Mouse (Mus musculus) forebrain, postnatal 0 days (tissue): ENCODE data around the gene Serpina5. TPM values are rescaled to one million over a fixed set of nuclear protein-coding genes. Genes with fewer than 3 reads are reported as not detected.
"Not testable (repeated sequence)": the region's sequence is repeated elsewhere in the genome, so short reads cannot be mapped to it uniquely, and the experiment has no call there.

Source experiments
- ATAC-seq: fragments of 200-750 bp; cut with Nextera tagmentation; 2 replicates; pipeline ENCODE4 v1.8.0; 2017; ENCODE audit warnings: mild to moderate bottlenecking, moderate library complexity
- DNase-seq: peaks from one replicate; pipeline ENCODE4 v3.0.0-alpha.2; 2015
- H3K27ac ChIP-seq: fragments of 300-500 bp; sonication (generic); 2 replicates; pipeline ENCODE4 v1.5.1; 2014; ENCODE audit warnings: low read depth, mild to moderate bottlenecking, antibody characterized with exemption, low read length, moderate library complexity, mixed read lengths
- H3K27me3 ChIP-seq: fragments of 300-500 bp; sonication (generic); 2 replicates; pipeline ENCODE4 v1.6.1; 2014; ENCODE audit warnings: mild to moderate bottlenecking, low read length, mixed read lengths; ENCODE audit not compliant: insufficient read depth
- H3K36me3 ChIP-seq: fragments of 300-500 bp; sonication (generic); 2 replicates; pipeline ENCODE4 v1.6.1; 2014; ENCODE audit warnings: mild to moderate bottlenecking, moderate library complexity; ENCODE audit not compliant: insufficient read depth
- H3K4me1 ChIP-seq: fragments of 300-500 bp; sonication (generic); 2 replicates; pipeline ENCODE4 v1.6.1; 2014; ENCODE audit warnings: antibody characterized with exemption; ENCODE audit not compliant: insufficient read depth
- H3K4me2 ChIP-seq: fragments of 300-500 bp; sonication (generic); 2 replicates; pipeline ENCODE4 v1.6.1; 2014; ENCODE audit warnings: low read depth, mild to moderate bottlenecking, moderate library complexity
- H3K4me3 ChIP-seq: fragments of 300-500 bp; sonication (generic); 2 replicates; pipeline ENCODE4 v1.5.1; 2014; ENCODE audit warnings: low read depth, low read length, mixed read lengths
- H3K9ac ChIP-seq: fragments of 300-500 bp; sonication (generic); 2 replicates; pipeline ENCODE4 v1.6.1; 2014; ENCODE audit warnings: mild to moderate bottlenecking
- H3K9me3 ChIP-seq: fragments of 300-500 bp; sonication (generic); 2 replicates; pipeline ENCODE4 v1.6.1; 2016; ENCODE audit warnings: low read length
- CTCF ChIP-seq: sonication (generic); IDR thresholded peaks from 2 replicates; pipeline ENCODE4 v1.5.1; 2016; ENCODE audit warnings: antibody characterized with exemption, control low read depth, low read depth
- WGBS: fragments of 180-500 bp; shearing (Covaris S2); extraction: QIAGEN DNeasy Blood & Tissue Kit; methylation state at CpG from one replicate; pipeline ENCODE4 v1.1.7; 2014; 5-methylcytosine and 5-hydroxymethylcytosine counted together
- polyA plus RNA-seq: library from polyadenylated mRNA; unstranded; fragments of >200 nt; fragmentation: Nextera tagmentation; extraction: Ambion mirVana; gene quantifications from 2 replicates; pipeline ENCODE4 v1.2.1, GENCODE M21; 2015
- total RNA-seq: library from RNA; depleted of rRNA; stranded (reverse); fragments of >200 nt; gene quantifications from 2 replicates; pipeline ENCODE4 v1.2.3, GENCODE M21; 2014

The Serpina5 gene
- total and polyA plus RNA-seq, 2 experiments from 2014 or later: not detected

DNA sequence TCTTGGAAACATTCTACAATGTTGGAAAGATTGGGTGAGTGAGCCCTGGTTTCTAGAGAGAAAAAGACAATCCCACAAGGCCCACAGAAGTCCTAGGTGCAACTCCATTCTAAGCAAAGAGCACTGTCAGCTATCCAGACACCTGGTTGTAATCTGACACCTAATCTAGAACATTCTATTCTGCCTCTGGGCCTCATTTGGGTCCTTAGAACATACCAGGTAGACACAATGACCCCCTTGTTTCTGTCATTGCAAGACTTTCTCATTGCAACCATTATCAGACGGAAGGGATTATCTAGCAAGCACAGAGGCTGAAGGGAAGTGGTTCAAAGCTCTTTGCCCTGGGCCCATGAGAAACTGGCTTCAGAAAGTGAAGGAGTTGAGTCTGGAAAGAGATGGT, 9.6 kb upstream of the Serpina5 start:
- Histone ChIP-seq H3K4me2 (no peak overlapping the region), H3K9ac (no peak overlapping the region), H3K36me3 (no peaks in the 10 kb centered on the region), H3K9me3 (0 out of 2 replicates have a peak, but pooled peaks cover 3% of the 10 kb centered on the region), H3K4me3 (no peak overlapping the region), H3K27me3 (no peaks in the 10 kb centered on the region), H3K27ac (no peak overlapping the region), H3K4me1 (no peaks in the 10 kb centered on the region)
- TF ChIP-seq CTCF: no peak
- no peak for ATAC-seq
- no peak for DNase-seq
- 82% methylated on average over 1 of the region's 1 CpGs for WGBS

DNA sequence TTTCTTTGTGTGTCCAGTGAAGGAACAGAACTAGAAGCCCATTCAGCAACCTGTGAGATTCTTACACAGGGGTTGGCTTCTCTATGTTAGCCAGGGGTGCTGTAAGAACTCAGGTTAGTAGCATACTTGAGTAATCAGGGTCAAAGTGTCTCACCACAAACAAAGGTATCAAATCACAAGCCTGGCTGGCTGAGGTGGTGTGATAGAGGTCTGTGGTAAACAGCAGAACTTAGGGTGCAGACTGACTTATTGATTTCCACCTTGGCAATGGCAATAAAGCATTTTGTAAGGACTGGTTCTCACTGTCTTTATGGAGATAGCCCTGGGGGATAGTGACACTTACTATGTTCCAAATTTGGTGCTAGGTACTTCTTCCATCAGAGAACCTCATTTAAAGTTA, 4.9 kb downstream of the Serpina5 start:
- ATAC-seq: no peak
- Histone ChIP-seq H3K36me3 (no peaks in the 10 kb centered on the region), H3K4me2 (no peak overlapping the region), H3K27ac (no peak overlapping the region), H3K4me3 (no peak overlapping the region), H3K9me3 (no peaks in the 10 kb centered on the region), H3K4me1 (no peaks in the 10 kb centered on the region), H3K27me3 (no peaks in the 10 kb centered on the region), H3K9ac (no peak overlapping the region)
- no peak for TF ChIP-seq CTCF
- DNase-seq: no peak

DNA sequence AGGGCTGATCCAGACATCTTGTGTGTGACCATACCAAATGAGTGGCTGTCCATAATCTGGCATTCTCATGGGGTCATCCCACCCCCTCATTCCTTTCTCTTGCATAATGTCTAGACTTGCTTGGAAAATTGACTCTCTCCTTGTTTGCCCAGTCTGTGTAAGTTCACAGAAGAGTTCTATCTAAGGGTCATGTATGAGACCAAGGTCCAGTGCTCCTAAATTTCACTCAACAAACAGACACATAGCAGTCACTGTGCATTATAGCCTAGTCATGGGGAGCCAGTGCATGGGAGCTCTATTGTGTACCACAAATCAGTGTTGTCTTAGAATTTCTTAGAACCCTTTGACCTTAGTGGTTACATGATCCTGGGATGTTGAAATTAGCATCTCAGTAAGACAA, 6.0 kb downstream of the Serpina5 start:
- Histone ChIP-seq H3K27me3 (no peaks in the 10 kb centered on the region), H3K4me3 (no peak overlapping the region), H3K9me3 (no peaks in the 10 kb centered on the region), H3K4me2 (no peak overlapping the region), H3K9ac (no peak overlapping the region), H3K36me3 (no peaks in the 10 kb centered on the region), H3K27ac (no peak overlapping the region), H3K4me1 (no peaks in the 10 kb centered on the region)
- DNase-seq (no peak), ATAC-seq (no peak)
- TF ChIP-seq CTCF: no peak

DNA sequence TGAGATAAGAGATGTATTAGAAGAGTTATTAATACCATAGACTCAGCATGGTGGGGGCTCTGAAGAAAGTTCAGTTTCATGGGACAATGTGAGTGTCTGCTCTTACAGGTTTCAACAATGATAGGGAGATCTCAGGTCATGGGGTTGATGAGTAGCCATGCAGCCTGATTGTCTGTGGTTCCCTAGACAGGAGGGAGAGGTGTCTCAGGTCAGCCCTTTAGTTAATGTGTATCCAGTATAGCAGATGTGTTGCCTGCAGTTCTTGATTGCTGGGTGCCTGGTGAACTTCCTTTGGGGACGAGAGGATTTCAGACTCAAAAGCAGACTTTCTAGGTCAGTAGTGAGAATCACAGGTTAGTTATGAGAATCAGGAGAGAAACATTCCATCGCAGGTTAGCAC, 7.6 kb downstream of the Serpina5 start:
- Histone ChIP-seq H3K4me3 (no peak overlapping the region), H3K9ac (no peak overlapping the region), H3K4me1 (no peaks in the 10 kb centered on the region), H3K4me2 (no peak overlapping the region), H3K9me3 (no peaks in the 10 kb centered on the region), H3K27ac (no peak overlapping the region), H3K27me3 (no peaks in the 10 kb centered on the region), H3K36me3 (no peaks in the 10 kb centered on the region)
- no peak for ATAC-seq
- DNase-seq: no peak
- TF ChIP-seq CTCF: no peak
- WGBS: 92% methylated on average over 2 of the region's 2 CpGs

DNA sequence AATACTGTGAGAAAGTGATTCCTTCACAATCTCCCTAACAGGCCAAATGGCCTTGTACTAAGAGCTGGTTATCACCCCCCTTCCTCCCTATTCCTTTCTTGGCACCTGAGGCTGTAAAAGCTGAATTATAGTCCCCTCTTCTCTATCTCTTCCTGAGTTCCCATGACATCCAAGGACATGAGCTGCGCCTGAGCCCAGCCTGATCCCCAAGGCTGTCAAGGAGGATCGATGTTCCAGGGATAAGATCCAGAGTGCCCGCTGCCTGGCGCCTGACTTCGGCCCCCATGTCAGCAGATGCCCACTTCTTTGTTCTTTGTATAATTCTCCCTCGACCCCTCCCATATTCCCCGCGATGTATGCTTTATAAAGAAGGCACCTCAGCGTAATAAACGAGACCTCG, 11.4 kb downstream of the Serpina5 start, which contains the start of gene Serpina3a:
Gene Serpina3a, plus strand, starts transcription at position 392 of the 400 bp plus-strand sequence.
- not testable (repeated sequence) for H3K27me3 ChIP-seq, DNase-seq, H3K4me1 ChIP-seq, ATAC-seq, H3K27ac ChIP-seq, H3K4me3 ChIP-seq, H3K9me3 ChIP-seq, H3K9ac ChIP-seq, H3K36me3 ChIP-seq, H3K4me2 ChIP-seq
- whole genome bisulfite sequencing: 91% methylated on average over 11 of the region's 11 CpGs

DNA sequence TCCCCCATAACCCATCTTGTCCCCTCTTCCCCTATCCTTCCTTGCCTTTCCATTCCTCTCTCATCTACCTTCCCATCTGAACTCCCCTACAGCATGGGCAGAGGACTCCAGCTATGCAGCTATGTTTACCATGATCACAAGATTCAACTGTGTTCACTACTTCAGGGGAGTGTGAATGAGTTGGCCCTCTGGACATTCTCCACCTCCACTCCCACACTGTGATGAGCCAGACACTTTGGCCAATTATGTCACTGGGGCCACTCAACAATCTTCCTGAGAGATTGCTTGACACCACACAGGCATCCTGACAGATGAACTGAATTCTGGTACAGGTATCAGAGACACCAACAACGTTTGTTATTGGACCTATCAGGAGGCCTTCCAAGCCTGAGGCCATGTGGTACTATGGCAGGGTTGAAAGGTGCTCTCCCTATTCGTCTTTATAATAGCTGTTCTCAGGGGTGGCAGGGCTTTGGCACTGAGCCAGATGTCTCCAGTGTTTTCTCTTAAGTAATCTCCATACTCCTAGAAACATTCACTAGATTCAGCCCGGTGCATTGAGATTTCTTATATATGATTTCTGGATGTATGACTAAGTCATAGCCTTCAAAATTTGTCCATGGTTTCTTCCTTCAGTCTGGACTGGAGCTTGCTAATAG, 14.1 kb downstream of the Serpina5 start:
- Histone ChIP-seq H3K4me2 (no peak overlapping the region), H3K36me3 (no peaks in the 10 kb centered on the region), H3K27me3 (no peaks in the 10 kb centered on the region), H3K4me3 (no peak overlapping the region), H3K9me3 (no peaks in the 10 kb centered on the region), H3K4me1 (no peaks in the 10 kb centered on the region), H3K9ac (no peak overlapping the region), H3K27ac (no peak overlapping the region)
- DNase-seq (no peak), ATAC-seq (no peak)
- 47% methylated on average over 3 of the region's 3 CpGs for WGBS
- no peak for TF ChIP-seq CTCF

DNA sequence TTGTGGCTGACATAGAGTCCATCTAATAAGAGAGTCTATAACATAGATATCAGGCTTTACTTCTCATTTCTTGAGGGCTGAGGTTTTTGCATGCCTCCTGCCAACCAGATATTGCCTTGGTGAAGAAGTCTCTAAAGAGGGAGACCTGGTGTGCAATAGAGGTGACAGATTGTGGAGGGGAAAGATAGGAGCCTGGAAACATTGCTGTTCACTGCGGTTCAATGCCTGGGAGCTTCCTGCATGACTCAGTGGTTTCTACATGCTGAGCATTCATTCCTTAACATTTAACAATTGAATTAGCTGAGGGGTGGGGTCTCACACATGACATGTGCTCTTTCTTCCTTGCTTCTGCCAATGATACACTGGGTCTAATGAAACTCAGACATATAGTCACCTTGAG, 22.2 kb downstream of the Serpina5 start:
- no peaks in the 10 kb centered on the region for H3K27me3 ChIP-seq
- DNase-seq (no peak), ATAC-seq (no peak)
- no peaks in the 10 kb centered on the region for H3K4me1 ChIP-seq
- WGBS: 84% methylated on average over 1 of the region's 1 CpGs
- H3K9me3 ChIP-seq: no peaks in the 10 kb centered on the region
- no peak overlapping the region for H3K27ac ChIP-seq
- TF ChIP-seq CTCF: no peak
- no peak overlapping the region for H3K4me2 ChIP-seq
- no peak overlapping the region for H3K4me3 ChIP-seq
- H3K36me3 ChIP-seq: no peaks in the 10 kb centered on the region
- no peak overlapping the region for H3K9ac ChIP-seq
